Mouse (Mus musculus) embryonic fibroblast, embryonic 13.5 days (primary cell): ENCODE data around the gene Gatm.

Source experiments
- CTCF ChIP-seq: IDR thresholded peaks from 2 replicates; pipeline ENCODE4 v1.5.1; 2011; ENCODE audit warnings: mild to moderate bottlenecking, control low read depth, low read length, moderate library complexity, borderline replicate concordance; ENCODE audit not compliant: insufficient read depth
- POLR2A ChIP-seq: IDR thresholded peaks from 2 replicates; pipeline ENCODE4 v1.6.1; 2011; ENCODE audit warnings: low read depth, mild to moderate bottlenecking, control low read depth, low read length, moderate library complexity

DNA sequence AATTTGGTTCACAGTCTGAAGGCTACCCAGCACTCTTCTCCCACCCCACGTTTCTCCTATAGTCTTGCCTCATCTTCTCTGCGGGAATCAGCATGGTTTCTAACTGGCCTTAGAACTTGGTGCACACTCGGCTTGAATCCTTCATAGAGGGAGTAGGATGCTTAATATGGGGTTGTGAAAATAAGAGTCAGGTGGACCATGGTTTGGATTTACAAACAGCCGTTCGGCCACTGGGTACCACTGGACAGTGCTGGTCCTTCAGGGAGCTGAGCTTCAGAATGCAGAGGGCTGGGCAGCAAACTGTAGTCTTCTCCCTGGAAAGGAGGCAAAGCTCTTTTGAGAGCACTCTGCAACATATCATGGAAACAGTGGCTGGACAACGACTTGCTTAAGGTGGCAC, 6.7 kb upstream of the Gatm start:
- TF ChIP-seq POLR2A = no peak
- TF ChIP-seq CTCF = no peak
